Mouse (Mus musculus): Measurements from ENCODE around the gene Tsfm.

The Tsfm gene

GRCm38 (mm10) chr10:127041774-127042338 lies 11.2 kb upstream of the Tsfm start:
- peak; percentile 84 for DNase-seq (ENCODE audit: low read depth, low spot score)

DNA sequence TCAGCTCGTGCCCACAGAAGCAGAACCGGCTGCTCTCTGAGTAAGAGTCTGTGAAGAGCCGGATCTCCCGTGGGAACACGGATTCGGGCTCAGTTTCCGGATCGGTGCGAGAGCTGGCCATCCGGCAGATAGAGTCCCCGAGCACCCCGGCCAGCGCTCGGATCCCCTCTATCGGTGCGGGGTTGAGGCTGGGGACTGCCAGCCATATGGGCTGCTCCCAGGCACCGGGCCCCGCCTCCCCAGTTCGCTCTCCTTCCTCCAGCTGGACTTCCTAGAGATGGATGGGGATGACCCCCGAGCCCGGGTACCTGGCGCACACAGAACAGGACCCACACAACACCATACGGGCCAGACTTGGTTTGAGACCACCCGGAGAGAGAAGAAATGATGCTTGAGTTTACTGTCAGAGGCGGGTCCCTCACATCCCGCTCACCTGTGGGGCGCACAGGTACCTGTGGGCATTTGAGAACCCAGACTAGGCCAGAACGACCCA lies 10.7 kb upstream of the Tsfm start, which contains the start of the genes Mettl1 and Eef1akmt3:
Gene Mettl1 (plus strand): TSS at position 141 of the 493 bp plus-strand sequence.
Gene Eef1akmt3 (minus strand): TSS at position 240 of the 493 bp plus-strand sequence.
- DNase-seq (ENCODE audit: low read depth, low spot score) = no peak

DNA sequence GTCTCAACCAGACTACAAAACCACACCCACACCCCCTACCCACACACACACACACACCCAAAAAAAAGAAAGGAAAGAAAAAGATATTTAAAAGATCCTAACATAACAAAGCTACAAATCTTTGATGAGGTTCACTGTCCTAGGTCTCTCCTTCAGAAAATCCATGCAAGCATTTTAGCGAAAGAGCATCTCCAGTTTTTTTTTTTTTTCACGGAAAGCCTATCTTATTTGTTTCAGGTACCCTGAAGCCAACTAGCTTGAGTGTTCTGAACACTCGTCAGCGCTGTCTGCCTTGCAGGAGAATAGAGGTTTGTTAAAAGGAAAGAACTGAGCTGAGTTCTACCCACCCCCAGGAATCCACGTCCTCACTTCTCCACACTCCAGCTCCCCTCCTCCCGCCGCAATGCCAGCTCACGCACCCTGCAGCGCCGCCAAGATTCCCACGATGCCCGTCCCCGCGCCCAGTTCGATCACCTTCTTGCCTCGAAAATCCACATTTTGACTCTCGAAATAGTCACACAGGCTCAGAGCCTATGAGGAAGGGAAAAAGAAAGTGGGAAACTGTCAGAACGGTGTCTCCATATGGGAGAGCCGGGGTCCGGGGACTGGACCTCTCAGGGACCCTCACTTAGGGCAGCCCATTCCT lies 10.1 kb upstream of the Tsfm start:
- no peak for DNase-seq (ENCODE audit: low read depth, low spot score)

DNA sequence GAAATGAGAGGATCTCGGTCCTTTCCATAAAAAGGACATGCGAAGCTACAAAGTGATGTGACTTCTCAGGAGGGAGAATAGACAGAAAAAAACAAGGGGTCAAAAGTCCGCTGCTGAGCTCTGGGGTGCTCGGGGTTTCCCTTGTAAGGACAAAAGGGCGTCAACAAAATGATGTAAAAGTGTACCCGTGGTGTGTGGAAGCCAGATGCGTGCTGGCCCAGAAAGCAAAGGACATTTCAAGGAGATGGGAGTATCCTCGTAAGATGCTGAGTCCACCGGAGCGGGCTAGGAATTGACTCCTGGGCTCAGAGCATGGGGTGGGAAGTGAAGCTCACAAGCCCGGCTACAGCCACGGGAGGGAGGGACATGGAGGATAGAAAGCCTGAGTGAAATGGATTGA lies 7.0 kb upstream of the Tsfm start:
- DNase-seq (ENCODE audit: low read depth, low spot score) = no peak

- DNase-seq (ENCODE audit: low read depth, low spot score) = no peak
These were observed 5.6 kb upstream of the Tsfm start for GRCm38 (mm10) chr10:127036273-127036672.

- DNase-seq (ENCODE audit: low read depth, low spot score) = no peak
These were observed 2.7 kb upstream of the Tsfm start for GRCm38 (mm10) chr10:127033301-127033741.

DNA sequence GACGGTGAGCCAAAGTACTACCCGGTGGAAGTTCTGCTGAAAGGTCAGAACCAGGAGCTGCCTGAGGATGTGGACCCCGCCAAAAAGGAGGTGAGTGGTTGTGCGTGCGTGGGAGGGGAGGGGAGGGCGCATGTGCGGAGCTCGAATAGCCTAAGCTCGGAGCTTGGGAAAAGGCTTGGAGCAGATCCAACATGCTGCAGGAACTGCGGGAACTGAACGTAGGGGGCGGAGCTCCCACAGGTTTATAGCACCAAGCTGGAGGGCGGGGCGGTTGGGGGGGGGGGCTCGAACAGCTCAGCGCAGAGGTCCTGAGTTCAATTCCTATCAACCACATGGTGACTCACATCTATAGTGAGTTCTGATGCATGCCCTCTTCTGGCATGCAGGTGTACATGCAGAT lies 12.2 kb downstream of the Tsfm start:
- DNase-seq (ENCODE audit: low read depth, low spot score) = no peak

DNA sequence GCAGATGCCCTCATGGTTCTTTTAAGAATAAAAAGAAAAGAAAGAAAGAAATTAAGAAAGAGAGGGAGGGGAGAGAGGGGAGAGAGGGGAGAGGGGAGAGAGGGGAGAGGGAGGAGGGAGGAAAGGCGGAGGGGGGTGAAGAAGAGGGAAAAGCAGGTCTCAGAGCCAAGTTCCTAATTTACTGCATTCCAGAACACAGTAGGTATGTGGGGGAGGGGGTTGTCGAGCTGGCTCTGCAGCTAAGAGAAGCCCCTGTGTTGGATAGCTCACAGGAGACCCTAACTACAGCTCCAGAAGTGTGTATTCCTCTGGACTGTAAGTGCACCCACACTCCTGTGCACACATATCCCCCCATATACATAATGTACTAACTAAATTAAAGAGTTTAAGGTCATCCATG lies 13.6 kb downstream of the Tsfm start:
- DNase-seq (ENCODE audit: low read depth, low spot score) = no peak

DNA sequence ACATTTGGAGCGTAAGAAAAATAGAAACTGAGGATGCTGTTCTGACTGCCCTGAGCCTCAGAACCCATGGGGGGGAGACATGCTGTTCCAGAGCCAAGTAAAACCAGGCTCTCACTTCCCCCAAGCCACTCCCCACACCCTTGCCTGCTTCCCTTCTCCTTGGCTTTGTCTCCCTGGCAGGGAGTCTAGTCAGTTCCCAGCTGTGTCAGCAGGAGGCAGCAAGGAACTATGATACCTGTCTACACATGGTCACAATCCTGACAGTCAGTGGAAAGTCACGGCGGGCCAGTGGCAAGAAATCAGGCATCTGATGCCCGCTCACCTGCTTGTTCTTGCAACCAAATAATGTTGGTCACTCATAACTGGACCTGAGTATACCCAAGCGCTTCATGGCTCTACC lies 14.2 kb downstream of the Tsfm start:
- DNase-seq (ENCODE audit: low read depth, low spot score) = no peak

GRCm38 (mm10) chr10:127003806-127004205 lies 26.8 kb downstream of the Tsfm start:
- no peak for DNase-seq (ENCODE audit: low read depth, low spot score)

GRCm38 (mm10) chr10:127003334-127003733 lies 27.3 kb downstream of the Tsfm start:
- no peak for DNase-seq (ENCODE audit: low read depth, low spot score)

GRCm38 (mm10) chr10:127002765-127003164 lies 27.9 kb downstream of the Tsfm start:
- DNase-seq (ENCODE audit: low read depth, low spot score) = no peak

GRCm38 (mm10) chr10:127002056-127002455 lies 28.6 kb downstream of the Tsfm start:
- no peak for DNase-seq (ENCODE audit: low read depth, low spot score)

GRCm38 (mm10) chr10:127001297-127001696 lies 29.3 kb downstream of the Tsfm start:
- DNase-seq (ENCODE audit: low read depth, low spot score) = no peak

GRCm38 (mm10) chr10:127000529-127000928 lies 30.1 kb downstream of the Tsfm start, which contains the start of gene Avil:
Gene Avil, plus strand, starts transcription at chr10:127000709.
- no peak for DNase-seq (ENCODE audit: low read depth, low spot score)

DNA sequence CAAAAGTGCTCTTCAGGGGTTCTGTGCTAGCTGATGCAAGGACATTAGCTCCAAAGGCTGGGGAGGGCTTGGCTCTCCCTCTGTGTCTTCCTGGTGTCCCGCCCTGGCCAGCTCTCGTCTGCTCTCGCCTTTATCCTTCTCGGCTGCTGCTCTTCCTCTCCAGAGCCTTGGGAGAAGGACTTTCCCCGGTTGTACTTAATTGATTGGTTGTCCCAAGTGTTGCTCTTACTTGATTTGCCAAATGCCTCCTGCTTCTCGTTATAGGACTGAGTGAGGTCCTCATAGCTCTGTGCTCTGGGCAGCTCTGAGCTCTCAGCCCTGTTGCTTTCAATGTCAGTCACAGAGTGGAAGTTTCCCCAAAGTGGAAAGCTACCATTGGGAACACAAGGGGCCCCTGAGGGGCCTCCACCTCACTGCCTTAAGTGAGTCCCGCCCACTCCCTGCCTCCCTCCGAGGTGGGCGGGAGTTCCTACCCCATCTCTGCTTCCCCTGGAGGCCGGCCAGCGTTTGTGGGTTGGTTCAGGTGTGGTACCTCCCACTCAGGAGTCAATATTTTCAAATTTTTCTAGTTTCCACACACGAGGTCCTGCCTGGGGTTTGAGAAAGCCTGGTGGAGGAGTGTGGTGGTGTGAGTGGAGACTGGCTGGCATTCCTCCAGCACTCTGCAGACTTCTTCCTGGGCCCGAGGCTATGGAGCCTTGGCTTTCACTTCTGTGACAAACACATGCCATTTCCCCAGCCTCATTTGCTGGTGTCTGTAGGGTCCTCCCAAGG lies 33.1 kb downstream of the Tsfm start:
- no peak for DNase-seq (ENCODE audit: low read depth, low spot score)

DNA sequence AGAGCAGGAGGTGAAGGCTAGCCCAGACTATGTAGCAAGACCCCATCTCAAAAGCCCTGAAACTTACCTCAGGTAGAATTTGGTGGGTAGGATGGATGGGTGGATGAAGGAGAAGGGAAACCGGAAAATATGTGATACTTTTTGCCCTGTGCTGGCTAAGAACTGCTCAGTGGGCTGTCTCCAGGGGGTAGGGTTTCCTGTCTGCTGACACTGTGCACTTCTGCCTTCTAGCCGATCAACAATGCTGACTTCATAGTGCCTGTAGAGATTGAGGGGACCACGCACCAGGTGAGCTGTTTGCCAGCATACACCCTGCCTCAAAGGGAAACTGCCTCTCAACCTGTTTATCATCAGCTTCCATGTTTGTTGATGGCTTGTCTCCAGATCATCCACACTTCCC lies 37.0 kb downstream of the Tsfm start:
- DNase-seq (ENCODE audit: low read depth, low spot score) = no peak

DNA sequence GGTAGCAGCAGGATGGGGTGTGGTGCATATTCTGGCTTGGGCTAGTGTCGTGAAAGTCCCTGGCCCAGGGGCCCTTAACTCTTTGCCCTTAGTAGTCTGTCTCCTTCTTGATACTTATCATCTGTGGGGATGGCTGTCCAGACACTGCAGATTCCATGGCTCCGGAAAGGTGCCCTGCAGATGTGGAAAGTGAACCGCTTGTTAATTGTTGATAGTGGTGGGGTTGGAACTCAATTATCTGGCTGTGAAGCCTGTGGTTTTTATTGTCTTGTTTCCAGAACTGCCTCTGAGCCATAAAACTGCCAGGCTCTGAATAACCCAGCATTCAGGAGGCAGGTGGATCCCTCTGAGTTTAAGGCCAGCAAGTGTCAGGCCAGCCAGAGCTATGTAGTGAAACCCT lies 39.0 kb downstream of the Tsfm start:
- DNase-seq (ENCODE audit: low read depth, low spot score) = no peak

DNA sequence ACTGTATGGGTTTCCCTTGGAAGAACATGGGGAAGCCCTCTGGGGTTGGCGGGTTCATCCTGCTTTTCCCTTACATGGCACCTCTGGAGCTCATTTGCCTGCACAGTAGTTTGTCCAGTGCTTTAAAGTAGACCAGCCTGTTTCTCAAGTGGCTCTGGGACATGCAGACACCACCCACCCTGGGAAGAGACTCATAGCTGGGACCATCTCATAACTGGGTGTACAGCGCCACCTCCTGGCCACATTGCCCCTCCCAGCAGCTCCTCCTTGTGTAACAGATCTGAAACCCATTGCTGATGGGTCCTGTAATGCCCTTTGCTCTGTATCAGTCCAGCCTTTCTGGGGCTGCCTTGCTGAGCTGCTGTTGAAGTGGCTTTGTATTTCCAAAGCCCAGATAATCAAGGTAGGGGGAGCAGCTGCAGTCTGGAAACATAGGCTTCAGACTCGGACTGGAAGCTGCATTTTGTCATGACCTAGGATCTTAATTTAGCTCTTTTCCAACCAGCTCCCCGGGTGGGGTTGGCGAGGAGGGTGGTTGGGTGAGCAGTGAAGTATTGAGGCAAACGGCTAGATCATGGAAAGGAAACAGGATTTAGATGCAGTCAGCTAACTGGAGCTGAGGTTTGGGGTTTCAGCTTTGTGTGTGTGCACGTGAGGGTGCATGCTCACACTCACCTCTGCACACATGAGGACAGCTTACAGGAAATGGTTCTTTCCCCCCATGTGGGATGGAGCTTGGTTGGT lies 40.2 kb downstream of the Tsfm start:
- peak; percentile 78 for DNase-seq (ENCODE audit: low read depth, low spot score)

DNA sequence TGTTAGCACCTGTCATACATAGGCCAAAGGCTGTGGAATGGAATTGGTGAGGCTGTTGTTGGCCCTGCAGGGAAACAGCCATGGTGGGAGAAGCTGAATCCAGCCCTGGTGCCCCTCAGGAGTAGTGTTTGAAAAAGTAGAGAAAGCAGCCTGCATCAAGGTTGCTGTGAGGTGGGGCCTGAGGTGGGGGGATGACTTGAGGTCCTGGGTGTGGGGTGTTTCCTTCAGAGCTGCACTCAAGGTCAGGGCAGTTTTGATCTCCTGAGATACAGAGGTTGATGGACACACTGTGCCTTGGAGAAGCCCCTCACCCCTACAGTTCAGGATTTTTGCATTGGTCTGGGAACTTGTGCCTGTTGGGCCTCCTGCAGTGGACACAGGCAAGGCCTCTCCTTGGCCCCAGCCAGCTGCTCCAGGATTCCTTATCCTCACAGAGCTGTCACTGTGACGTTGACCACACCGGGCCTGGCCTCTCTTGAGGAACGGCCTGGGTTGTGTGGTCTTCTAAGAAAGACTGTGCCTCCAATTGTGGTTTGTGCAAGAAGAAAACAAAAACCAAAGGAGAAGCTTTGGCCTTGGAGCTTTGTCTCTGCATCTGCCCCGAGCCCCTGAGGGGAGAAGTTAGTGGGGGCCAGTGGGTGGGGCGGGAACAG lies 42.0 kb downstream of the Tsfm start:
- DNase-seq (ENCODE audit: low read depth, low spot score) = no peak
